Mouse (Mus musculus) kidney, adult 11 months (tissue): Measurements from ENCODE around the gene Clec4n.
"Not testable (repeated sequence)": the region's sequence is repeated elsewhere in the genome, so short reads cannot be mapped to it uniquely, and the experiment has no call there.

Experiments
- DNase-seq: peaks from one replicate; pipeline ENCODE4 v3.0.0; 2022

The Clec4n gene

DNA sequence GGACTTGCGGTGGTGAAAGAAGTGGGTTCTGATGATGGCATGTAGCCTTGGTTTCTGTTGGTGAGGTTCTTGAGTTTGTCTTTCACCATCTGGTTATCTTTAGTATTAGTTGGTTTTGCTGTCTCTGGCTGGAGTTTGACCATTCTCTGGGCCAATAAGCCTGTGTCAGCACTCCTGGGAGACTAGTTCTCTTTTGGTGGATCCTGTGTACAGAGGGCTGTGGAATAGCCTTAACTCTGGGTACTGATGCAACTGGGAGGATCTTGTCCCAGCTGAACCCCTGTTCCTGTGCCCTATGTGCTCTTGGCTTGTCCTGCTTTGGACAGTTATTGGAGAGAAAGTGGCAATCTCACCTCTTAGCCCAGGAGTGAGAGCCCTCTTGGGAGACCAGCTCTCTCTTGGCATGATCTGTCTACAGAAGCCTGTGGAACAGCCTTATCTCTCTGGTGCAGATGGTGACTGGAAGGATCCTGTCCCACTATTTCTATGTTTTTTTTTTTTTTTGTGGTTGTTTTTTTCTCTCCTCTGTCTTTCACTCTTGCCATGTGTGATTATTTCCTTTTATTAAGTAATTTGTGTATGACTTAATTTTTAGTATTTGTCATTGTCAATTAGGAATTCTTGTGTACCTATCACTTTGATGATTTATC is 63.2 kb downstream of the Clec4n start:
- DNase-seq: no peak

GRCm38 (mm10) chr6:123293509-123293908 is 63.9 kb downstream of the Clec4n start:
- DNase-seq: not testable (repeated sequence)
